Mouse (Mus musculus) small intestine, adult 2 months (tissue): Measurements from ENCODE around the gene Gaa.

Experiments used
- CTCF ChIP-seq: fragments of 200-500 bp; IDR thresholded peaks from 2 replicates; pipeline ENCODE4 v1.5.1; 2012; ENCODE audit warnings: low read depth, mild to moderate bottlenecking, control low read depth, inconsistent platforms, low read length, moderate library complexity, mixed read lengths; ENCODE audit not compliant: insufficient replicate concordance, insufficient read length; ENCODE audit errors: extremely low read depth
- POLR2A ChIP-seq: fragments of 200-500 bp; IDR thresholded peaks from 2 replicates; pipeline ENCODE4 v1.6.1; 2012; ENCODE audit warnings: low read depth, mild to moderate bottlenecking, control low read depth, inconsistent platforms, low read length, moderate library complexity

GRCm38 (mm10) chr11:119259977-119260376 lies 7.7 kb upstream of the Gaa start:
- TF ChIP-seq POLR2A (no peak), CTCF (no peak)
